Mouse (Mus musculus): Measurements from ENCODE around the gene Tenm2. TPM values are rescaled to one million over a fixed set of nuclear protein-coding genes. Genes with fewer than 3 reads are reported as not detected.

Gene Tenm2
- total and polyA plus RNA-seq, 3 experiments = not detected

- Histone ChIP-seq H3K9me3 (replicated peaks; ENCODE audit: insufficient read depth, low read length) (no peaks in the 10 kb centered on the region), H3K27me3 (ENCODE audit: control insufficient read depth in 1 of 2, insufficient read depth in 2 of 2, low read length in 2 of 2) (no peaks in the 10 kb centered on the region), H3K4me3 (ENCODE audit: control insufficient read depth in 1 of 2, insufficient read depth in 1 of 2, low read depth in 2 of 2, low read length in 2 of 2) (no peak overlapping the region), H3K4me1 (ENCODE audit: control insufficient read depth in 1 of 2, insufficient read depth in 2 of 2, low read length in 2 of 2) (peaks cover 16 to 17% of the 10 kb centered on the region in 2 experiments), H3K27ac (ENCODE audit: control insufficient read depth, low read depth, low read length) (no peak overlapping the region), H3K79me2 (ENCODE audit: control insufficient read depth, insufficient read depth, low read length, poor library complexity) (no peaks in the 10 kb centered on the region), H3K36me3 (ENCODE audit: control insufficient read depth in 1 of 2, insufficient read depth in 2 of 2, low read length in 2 of 2) (peaks cover 0 to 12% of the 10 kb centered on the region in 2 experiments; a peak in 2 of 4 replicates), H3K9ac (ENCODE audit: control insufficient read depth, low read depth, low read length, poor library complexity, severe bottlenecking) (no peak overlapping the region)
- TF ChIP-seq MYB (IDR thresholded peaks at IDR 0.05; ENCODE audit: low read depth, low read length) (no peak), JUND (IDR thresholded peaks at IDR 0.05; ENCODE audit: low read depth, low read length) (no peak)
- no peak for DNase-seq (ENCODE audit: low read depth, low spot score)
Observed at GRCm38 (mm10) chr11:36277903-36278215, 957.9 kb downstream of the Tenm2 start.

DNA sequence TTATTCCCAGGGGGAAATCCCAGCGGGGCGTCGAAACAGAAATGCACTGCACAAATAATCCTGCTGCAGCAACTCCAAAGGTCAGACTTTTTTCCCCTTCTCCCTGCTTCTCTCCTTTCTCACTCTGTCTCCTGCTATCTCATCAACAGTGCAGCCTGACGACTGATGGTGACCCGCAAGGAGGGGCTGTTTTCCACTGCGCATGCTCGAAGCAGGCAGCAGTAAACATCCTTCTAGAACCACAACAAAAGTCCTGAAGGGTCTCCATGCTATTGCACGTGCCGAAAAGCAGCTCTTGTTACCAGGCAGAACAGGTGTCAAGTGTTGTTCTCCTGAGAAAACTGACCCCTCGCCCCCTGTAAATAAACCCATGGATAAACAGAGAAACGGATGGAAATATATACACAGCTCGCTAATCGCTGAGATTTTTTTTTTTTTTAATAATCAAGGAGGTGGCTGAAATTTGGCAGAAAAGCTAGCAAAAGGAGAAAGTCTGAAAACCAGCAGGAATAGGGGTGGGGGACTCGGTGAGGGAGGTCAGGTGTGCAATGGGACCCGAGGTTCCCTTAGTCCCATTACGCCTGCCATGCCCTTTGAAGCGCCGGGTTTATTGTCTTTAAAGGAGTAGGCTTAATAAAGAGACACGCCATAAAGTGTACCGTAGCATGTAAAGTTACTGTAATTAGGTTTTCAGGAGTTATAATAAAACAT is 958.4 kb downstream of the Tenm2 start:
- H3K36me3 ChIP-seq (ENCODE audit: control insufficient read depth in 1 of 2, insufficient read depth in 2 of 2, low read length in 2 of 2) = peaks cover 0 to 12% of the 10 kb centered on the region in 2 experiments; a peak in 2 of 4 replicates
- no peaks in the 10 kb centered on the region for H3K27me3 ChIP-seq (ENCODE audit: control insufficient read depth in 1 of 2, insufficient read depth in 2 of 2, low read length in 2 of 2)
- peaks cover 16 to 17% of the 10 kb centered on the region in 2 experiments for H3K4me1 ChIP-seq (ENCODE audit: control insufficient read depth in 1 of 2, insufficient read depth in 2 of 2, low read length in 2 of 2)
- TF ChIP-seq POLR2AphosphoS2 (IDR thresholded peaks at IDR 0.05; ENCODE audit: low read length) (no peak), ELF1 (IDR thresholded peaks at IDR 0.05; ENCODE audit: low read depth, low read length) (no peak), EP300 (IDR thresholded peaks at IDR 0.05; ENCODE audit: low read depth in 1 of 2, low read length in 2 of 2) (no peak), RAD21 (IDR thresholded peaks at IDR 0.05; ENCODE audit: low read depth, low read length) (no peak), MAX (IDR thresholded peaks at IDR 0.05; ENCODE audit: low read length) (no peak), USF2 (IDR thresholded peaks at IDR 0.05; ENCODE audit: borderline replicate concordance in 1 of 2, insufficient read depth in 1 of 2, low read depth in 1 of 2, low read length in 2 of 2) (no peak), ZKSCAN1 (IDR thresholded peaks at IDR 0.05; ENCODE audit: low read depth, low read length) (no peak), CHD1 (IDR thresholded peaks at IDR 0.05; ENCODE audit: low read depth, low read length) (no peak), MYC (IDR thresholded peaks at IDR 0.05; ENCODE audit: low read depth, low read length) (no peak), JUND (IDR thresholded peaks at IDR 0.05; ENCODE audit: low read depth, low read length) (no peak), POLR2AphosphoS5 (IDR thresholded peaks at IDR 0.05; ENCODE audit: borderline replicate concordance, low read depth, low read length) (no peak), ETS1 (IDR thresholded peaks at IDR 0.05; ENCODE audit: low read depth, low read length) (no peak), SIN3A (IDR thresholded peaks at IDR 0.05; ENCODE audit: low read length) (no peak), UBTF (IDR thresholded peaks at IDR 0.05; ENCODE audit: borderline replicate concordance, insufficient read depth, low read depth, low read length) (no peak), CTCF (IDR thresholded peaks at IDR 0.05 in 2 of 3, conservative IDR thresholded peaks at IDR 0.05 in 1 of 3; ENCODE audit: control insufficient read depth in 1 of 3, insufficient read depth in 1 of 3, low read depth in 2 of 3, low read length in 3 of 3, poor library complexity in 1 of 3, severe bottlenecking in 1 of 3) (no peak), MAZ (IDR thresholded peaks at IDR 0.05; ENCODE audit: low read depth, low read length) (no peak), RCOR1 (IDR thresholded peaks at IDR 0.05; ENCODE audit: low read depth, low read length) (no peak), MXI1 (IDR thresholded peaks at IDR 0.05; ENCODE audit: low read depth, low read length) (no peak), MEF2A (IDR thresholded peaks at IDR 0.05; ENCODE audit: extremely low read depth, insufficient replicate concordance, low read depth, low read length, poor library complexity, severe bottlenecking) (no peak)
- H3K9ac ChIP-seq (ENCODE audit: control insufficient read depth, low read depth, low read length, poor library complexity, severe bottlenecking) = no peak overlapping the region
- DNase-seq (ENCODE audit: low read depth, low spot score) = no peak
- no peak overlapping the region for H3K27ac ChIP-seq (ENCODE audit: control insufficient read depth, low read depth, low read length)
- no peak overlapping the region for H3K4me3 ChIP-seq (ENCODE audit: control insufficient read depth in 1 of 2, insufficient read depth in 1 of 2, low read depth in 2 of 2, low read length in 2 of 2)
- H3K79me2 ChIP-seq (ENCODE audit: control insufficient read depth, insufficient read depth, low read length, poor library complexity) = no peaks in the 10 kb centered on the region
- H3K9me3 ChIP-seq (replicated peaks; ENCODE audit: insufficient read depth, low read length) = no peaks in the 10 kb centered on the region

Measured in MEL (cell line).